Mouse (Mus musculus) c-Kit-positive CD71-negative TER-119-negative erythroid progenitor cells, embryonic 14.5 days (primary cell): ENCODE results near the gene Ripor2.

Experiments used
- DNase-seq: peaks from one replicate; pipeline ENCODE4 v3.0.0-alpha.2; 2013; ENCODE audit warnings: low read depth

Gene Ripor2

GRCm38 (mm10) chr13:24581833-24582232, at the start of gene Ripor2:
Gene Ripor2, plus strand, starts transcription at chr13:24582189.
- DNase-seq, result no peak

GRCm38 (mm10) chr13:24536531-24537167, 45.3 kb upstream of the Ripor2 start:
- DNase-seq, result no peak

GRCm38 (mm10) chr13:24538012-24538411, 44.0 kb upstream of the Ripor2 start:
- DNase-seq, result no peak

- DNase-seq, result no peak
Measured at GRCm38 (mm10) chr13:24538941-24539340, 43.0 kb upstream of the Ripor2 start.

- DNase-seq, result no peak
Measured at GRCm38 (mm10) chr13:24545677-24546076, 36.3 kb upstream of the Ripor2 start.

GRCm38 (mm10) chr13:24546801-24547459, 35.1 kb upstream of the Ripor2 start:
- no peak for DNase-seq

GRCm38 (mm10) chr13:24548911-24549310, 33.1 kb upstream of the Ripor2 start:
- no peak for DNase-seq

- no peak for DNase-seq
Measured at GRCm38 (mm10) chr13:24551100-24551931, 30.7 kb upstream of the Ripor2 start.

- no peak for DNase-seq
Measured at GRCm38 (mm10) chr13:24552039-24552438, 29.9 kb upstream of the Ripor2 start.

GRCm38 (mm10) chr13:24561391-24561790, 20.6 kb upstream of the Ripor2 start:
- DNase-seq, result no peak

- DNase-seq, result no peak
Measured at GRCm38 (mm10) chr13:24564706-24565105, 17.3 kb upstream of the Ripor2 start.

GRCm38 (mm10) chr13:24565230-24565949, 16.6 kb upstream of the Ripor2 start:
- DNase-seq, result no peak

GRCm38 (mm10) chr13:24565950-24566320, 16.1 kb upstream of the Ripor2 start:
- DNase-seq, result no peak

GRCm38 (mm10) chr13:24567176-24567811, 14.7 kb upstream of the Ripor2 start:
- no peak for DNase-seq

- no peak for DNase-seq
Measured at GRCm38 (mm10) chr13:24569066-24569465, 12.9 kb upstream of the Ripor2 start.

GRCm38 (mm10) chr13:24570716-24571115, 11.3 kb upstream of the Ripor2 start:
- no peak for DNase-seq

- no peak for DNase-seq
Measured at GRCm38 (mm10) chr13:24571906-24572305, 10.1 kb upstream of the Ripor2 start.

GRCm38 (mm10) chr13:24575126-24575525, 6.9 kb upstream of the Ripor2 start:
- no peak for DNase-seq

GRCm38 (mm10) chr13:24576338-24577119, 5.5 kb upstream of the Ripor2 start:
- DNase-seq, result peak; percentile 25

GRCm38 (mm10) chr13:24578317-24578716, 3.7 kb upstream of the Ripor2 start:
- DNase-seq, result no peak

- no peak for DNase-seq
Measured at GRCm38 (mm10) chr13:24580759-24581158, 1.2 kb upstream of the Ripor2 start.
